Mouse (Mus musculus): ENCODE measurements around the gene Krt34.

DNA sequence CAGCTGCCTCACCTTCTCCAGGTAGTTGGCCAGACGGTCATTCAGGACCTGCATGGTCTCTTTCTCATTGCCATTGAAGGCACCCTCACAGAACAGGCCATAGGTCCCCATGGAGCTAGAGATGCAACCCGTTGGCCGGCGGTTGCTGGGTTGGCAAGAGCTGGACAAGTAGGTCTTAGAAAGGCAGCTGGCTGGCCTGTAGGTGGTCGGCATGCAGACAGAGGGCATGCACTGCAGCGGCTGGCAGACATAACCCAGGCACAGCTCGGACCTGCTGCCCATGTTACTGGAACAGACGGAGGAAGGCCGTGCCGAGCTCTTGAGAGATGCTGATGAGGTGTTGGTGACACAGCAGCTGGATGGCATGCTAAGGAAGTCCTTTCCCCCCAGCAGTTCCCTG is 46.5 kb upstream of the Krt34 start, which contains the start of gene Krt32:
- TF ChIP-seq CHD2 (IDR thresholded peaks at IDR 0.05; ENCODE audit: low read depth, low read length) (no peak), HCFC1 (IDR thresholded peaks at IDR 0.05; ENCODE audit: borderline replicate concordance, insufficient read depth, low read length) (no peak)

Data from ES-E14 (cell line).